Mouse (Mus musculus): ENCODE results near the gene Fbxo21.
A peak's percentile ranks its signal among the peaks of the same experiment; 100 is the strongest.

Gene Fbxo21

DNA sequence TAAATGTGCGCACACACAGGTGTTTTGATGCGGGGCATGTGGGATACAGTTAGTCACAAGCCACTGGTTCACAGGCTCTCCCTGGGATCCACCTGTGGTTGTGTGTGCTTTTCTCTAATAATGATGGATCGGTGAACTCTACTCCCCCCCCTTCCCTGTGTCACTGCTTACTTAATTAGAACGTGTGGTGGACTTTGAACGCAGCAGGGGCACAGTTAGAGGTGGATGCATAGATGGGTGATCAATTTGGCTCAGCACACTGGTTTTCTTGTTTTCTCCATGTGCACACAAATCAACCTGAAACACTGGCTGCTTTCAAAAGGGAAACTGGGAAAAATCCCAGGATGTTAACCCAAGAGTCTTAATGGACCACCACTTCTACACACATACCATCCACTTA lies 2.6 kb downstream of the Fbxo21 start:
- no peak for DNase-seq (ENCODE audit: low spot score in 2 of 2)

DNA sequence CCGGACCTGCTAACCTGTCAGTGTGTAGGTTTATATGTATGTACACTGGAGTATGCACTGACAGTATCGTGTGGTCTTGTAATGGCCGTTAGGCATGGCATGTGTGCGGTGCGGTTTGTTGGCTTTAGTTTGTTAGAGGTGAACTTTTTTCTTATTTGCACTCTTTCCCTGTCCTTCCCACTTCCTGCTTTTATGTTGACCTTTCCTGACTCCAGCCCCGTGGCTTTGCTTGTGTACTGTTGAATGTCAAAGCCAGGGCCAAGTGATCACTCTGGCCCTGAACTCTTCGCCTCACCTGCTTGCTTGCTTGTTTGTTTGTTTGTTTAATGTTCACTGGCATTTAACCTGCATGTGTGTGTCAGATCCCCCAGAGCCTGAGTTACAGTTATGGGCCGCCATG lies 4.4 kb downstream of the Fbxo21 start:
- DNase-seq (ENCODE audit: low spot score in 2 of 2), result no peak

DNA sequence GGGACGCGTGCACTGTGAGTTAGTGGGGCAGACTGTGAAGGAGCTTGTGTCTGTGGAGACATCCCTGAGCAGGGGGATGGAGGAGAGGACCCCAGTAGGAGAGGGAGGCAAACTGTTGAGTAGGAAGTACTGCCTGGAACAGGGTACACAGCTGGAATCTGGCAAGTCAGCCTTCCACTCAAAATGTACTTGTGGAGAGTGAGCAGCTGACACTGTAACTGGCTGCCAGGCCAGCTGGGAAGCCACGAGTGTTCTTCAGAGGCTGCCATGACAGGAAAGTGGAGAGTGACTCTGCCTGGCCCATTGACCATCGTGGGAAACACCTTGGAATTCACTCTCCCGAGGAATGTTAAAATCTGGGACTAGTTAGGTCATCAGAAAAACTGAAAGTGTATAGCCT lies 5.4 kb downstream of the Fbxo21 start:
- no peak for DNase-seq (ENCODE audit: low spot score in 2 of 2)

GRCm38 (mm10) chr5:117986327-117986726 lies 9.8 kb downstream of the Fbxo21 start:
- no peak for DNase-seq (ENCODE audit: low spot score in 2 of 2)

DNA sequence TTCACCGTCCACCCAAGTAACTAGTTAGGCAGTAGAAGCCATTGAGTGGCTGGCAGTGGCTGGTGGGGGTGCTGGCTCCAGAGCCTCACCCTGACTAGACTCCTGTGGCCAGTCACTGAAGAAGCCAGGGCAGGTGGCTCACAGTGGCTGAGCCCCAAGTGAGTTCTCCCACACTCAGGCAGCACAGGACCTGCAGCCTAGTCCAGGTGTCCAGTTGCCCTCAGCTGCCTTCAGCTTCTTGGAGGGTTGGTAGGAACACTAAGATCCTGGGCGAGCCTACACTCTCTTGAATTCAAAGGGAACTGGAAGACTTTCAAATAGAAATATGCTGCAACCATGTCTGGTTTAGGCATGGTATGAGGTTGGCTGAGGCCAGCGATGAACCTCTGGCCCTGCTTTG lies 11.4 kb downstream of the Fbxo21 start:
- no peak for DNase-seq (ENCODE audit: low spot score in 2 of 2)

GRCm38 (mm10) chr5:117988367-117988766 lies 11.8 kb downstream of the Fbxo21 start:
- DNase-seq (ENCODE audit: low spot score in 2 of 2), result no peak

- DNase-seq (ENCODE audit: low spot score in 2 of 2), result no peak
Measured at GRCm38 (mm10) chr5:117989773-117990172, 13.2 kb downstream of the Fbxo21 start.

DNA sequence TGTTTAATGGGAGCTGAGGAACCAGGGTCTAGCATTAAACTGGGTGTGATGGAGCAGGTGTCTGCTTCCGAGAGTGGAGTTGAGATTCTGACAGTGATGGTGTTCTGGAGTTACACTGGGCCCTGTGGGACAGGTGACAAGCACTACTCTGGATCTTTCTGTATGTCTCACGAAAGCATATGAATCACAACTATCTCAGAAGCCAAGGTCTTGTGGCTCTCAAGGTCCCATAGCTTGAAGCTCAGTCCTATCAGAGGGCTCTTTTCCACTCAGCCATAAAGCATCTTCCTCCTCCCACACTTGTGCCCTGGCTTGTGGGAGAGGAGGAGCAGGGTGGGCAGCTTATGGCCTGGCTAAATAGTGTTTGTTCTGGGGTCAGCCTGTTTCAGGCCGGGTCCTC lies 14.4 kb downstream of the Fbxo21 start:
- no peak for DNase-seq (ENCODE audit: low spot score in 2 of 2)

GRCm38 (mm10) chr5:117993550-117993949 lies 17.0 kb downstream of the Fbxo21 start:
- no peak for DNase-seq (ENCODE audit: low spot score in 2 of 2)

- DNase-seq (ENCODE audit: low spot score in 2 of 2), result no peak
Measured at GRCm38 (mm10) chr5:117995372-117995901, 18.9 kb downstream of the Fbxo21 start.

GRCm38 (mm10) chr5:117995911-117996310 lies 19.4 kb downstream of the Fbxo21 start:
- DNase-seq (ENCODE audit: low spot score in 2 of 2), result no peak

DNA sequence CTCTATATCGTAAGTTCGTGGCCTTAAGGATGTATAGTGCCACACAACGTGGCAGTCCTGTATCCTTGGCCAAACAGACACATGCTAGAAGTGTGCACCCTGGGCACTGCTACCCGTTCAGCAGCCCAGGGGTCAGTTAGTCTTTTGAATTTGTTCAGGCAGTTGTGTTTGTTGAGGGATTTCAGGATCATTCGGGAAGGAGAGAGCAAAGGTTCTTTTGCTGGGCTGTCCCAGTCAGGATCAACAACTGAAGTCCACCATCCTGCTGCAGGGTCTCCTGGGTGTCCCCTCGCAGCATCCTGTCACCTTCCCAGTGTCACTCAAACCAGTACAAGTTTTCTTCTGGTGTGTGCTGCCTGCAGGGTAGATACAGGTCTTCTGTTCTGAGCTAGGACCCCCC lies 20.1 kb downstream of the Fbxo21 start:
- no peak for DNase-seq (ENCODE audit: low spot score in 2 of 2)

DNA sequence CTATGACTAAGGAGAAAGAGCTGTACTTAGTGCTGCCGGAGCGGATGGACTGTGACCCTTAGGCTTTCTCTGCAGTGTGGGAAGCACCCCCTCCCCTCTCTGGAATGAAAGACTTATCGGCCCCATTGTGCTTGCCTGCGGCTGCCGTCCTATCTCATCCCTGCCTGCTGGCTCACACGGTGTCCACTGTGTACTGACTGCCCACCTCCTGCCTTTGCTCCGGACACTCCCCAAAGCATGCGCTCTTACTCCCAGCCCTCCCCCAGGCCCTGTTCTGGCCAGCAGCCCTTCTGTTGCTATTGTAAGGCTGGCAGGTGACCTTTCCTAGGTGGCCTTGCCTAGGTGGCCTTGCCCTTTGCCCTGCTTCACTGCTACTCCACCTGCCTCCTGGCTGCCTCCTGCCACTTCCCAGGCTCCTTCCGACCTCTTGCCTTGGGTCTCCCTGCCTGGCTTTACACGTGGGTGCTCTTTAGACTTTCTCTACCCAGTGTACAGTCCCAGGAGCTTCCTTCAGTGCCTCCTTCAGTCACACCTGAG lies 21.0 kb downstream of the Fbxo21 start:
- no peak for DNase-seq (ENCODE audit: low spot score in 2 of 2)

GRCm38 (mm10) chr5:117999061-117999460 lies 22.5 kb downstream of the Fbxo21 start:
- DNase-seq (ENCODE audit: low spot score in 2 of 2), result no peak

DNA sequence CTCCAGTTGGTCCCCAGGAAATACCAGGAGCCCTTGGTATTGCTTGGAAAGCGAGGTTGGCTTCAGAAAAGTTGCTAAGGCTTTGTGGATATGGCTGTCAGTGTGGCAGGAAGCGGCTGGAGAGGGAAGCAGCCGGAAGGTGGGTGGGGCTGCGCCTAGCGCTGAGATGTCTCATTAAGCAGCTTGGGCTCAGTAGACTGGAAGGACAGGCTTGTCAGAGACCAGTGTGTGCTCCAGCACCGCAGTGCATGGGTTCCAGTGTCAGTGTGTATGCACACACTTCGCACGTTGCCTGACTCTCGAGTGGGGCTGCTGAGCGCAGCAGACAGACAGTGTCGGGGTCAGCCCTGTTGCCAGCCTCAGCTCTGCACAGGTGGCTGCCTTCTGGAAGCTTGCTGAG lies 23.1 kb downstream of the Fbxo21 start:
- no peak for DNase-seq (ENCODE audit: low spot score in 2 of 2)

DNA sequence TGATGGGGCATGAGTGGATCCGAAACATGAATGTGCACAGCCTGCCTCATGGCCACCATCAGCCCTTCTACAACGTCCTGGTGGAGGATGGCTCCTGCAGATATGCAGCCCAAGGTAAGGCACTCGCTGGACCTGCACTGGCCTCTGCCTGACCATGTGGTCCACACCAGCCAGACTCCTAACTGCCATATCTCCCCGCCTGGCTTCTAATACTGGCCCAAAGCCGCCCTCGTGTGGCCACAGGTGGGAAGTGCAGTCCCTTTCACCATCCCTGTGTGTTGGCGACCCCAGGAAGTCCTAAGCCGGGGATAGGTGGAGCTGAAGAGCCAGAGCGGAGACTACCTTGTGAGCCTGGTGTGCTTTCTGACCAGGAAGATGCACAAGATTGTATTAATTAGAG lies 25.5 kb downstream of the Fbxo21 start:
- peak; percentile 17 to 39 for DNase-seq (ENCODE audit: low spot score in 2 of 2)

DNA sequence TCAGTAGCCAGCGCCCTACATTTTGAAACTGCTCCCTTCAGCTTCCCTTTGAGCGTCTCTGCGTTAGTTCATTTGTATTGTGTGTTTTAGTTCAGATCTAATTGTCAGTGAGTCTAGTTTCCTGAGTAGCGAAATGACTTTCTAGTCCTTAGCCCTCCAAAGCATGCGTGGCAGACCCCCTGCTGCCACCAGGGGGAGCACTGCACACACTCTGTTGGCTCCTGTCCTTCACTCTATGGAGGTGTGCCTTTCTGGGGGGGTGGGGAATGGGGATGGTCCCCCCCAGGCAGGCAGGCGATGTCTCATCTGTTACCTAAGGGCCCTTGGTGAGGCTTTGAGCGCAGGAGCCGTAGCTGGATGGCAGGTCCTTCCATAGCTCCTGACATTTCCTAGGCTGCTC lies 28.1 kb downstream of the Fbxo21 start:
- peak; percentile 26 to 50 for DNase-seq (ENCODE audit: low spot score in 2 of 2)

DNA sequence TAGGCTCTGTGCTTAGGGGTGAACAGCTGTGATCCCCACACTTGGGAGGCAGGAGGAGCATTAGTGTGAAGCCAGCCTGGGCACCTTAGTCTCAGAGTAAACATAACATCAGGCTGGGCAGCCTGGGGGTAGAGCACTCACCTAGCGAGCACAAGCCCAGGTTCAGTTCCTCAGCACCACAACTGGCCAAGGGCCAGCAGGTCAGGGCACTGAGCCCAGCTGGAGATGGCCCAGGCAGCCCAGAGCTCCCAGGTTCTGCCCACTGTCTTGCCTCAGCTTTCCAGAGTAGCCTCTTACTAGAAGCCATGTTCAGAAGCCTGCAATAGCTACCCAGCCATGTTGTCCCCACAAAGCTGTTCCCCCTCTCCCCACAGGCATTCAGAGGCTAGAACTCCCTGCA lies 29.2 kb downstream of the Fbxo21 start:
- DNase-seq (ENCODE audit: low spot score in 2 of 2), result no peak

DNA sequence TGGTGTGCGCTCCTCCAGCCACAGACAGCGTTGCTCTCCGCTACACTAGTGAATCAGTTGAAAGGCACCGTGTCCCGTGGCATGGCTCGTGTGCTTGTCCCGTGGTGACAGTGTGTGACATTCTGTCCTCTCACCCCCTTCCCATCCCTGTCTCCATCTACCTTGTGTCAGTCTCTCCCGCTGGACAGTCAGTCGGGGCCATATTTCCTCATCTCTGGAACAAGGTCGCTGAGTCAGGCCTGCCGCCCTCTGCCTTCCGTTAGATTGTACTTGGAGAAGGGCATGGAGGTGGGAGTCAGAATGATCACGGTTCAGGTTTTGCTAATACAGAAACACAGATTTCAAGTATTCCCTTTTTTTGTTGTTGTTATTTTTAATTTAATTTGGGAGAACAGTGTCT lies 31.8 kb downstream of the Fbxo21 start:
- no peak for DNase-seq (ENCODE audit: low spot score in 2 of 2)

GRCm38 (mm10) chr5:118010872-118011271 lies 34.3 kb downstream of the Fbxo21 start:
- no peak for DNase-seq (ENCODE audit: low spot score in 2 of 2)

- DNase-seq (ENCODE audit: low spot score in 2 of 2), result no peak
Measured at GRCm38 (mm10) chr5:118011796-118012195, 35.3 kb downstream of the Fbxo21 start.

- no peak for DNase-seq (ENCODE audit: low spot score in 2 of 2)
Measured at GRCm38 (mm10) chr5:118015028-118015427, 38.5 kb downstream of the Fbxo21 start.

- no peak for DNase-seq (ENCODE audit: low spot score in 2 of 2)
Measured at GRCm38 (mm10) chr5:118015669-118016068, 39.1 kb downstream of the Fbxo21 start.

DNA sequence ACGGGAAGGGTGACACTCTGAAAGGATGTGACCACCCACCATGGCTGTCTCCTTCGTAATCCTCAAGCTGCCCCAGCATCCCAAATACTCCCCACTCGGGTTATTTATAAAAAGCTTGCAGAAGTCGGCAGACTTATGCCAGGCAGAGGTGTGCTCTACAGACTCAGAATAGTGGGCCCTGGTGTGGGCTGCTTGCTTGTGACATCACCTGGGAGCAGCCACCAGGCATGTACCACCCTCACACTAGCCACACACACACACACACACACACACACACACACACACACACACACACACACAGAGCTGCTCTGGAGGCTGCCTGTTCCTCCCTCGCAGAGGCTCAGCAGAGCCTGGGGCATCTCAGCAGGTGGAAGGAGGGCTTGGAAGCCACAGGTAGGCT lies 41.0 kb downstream of the Fbxo21 start:
- no peak for DNase-seq (ENCODE audit: low spot score in 2 of 2)

Data from natural killer cell, adult 2 months (primary cell).